Mouse (Mus musculus) embryonic fibroblast, embryonic 13.5 days (primary cell): ENCODE measurements around the gene Clec1a.
"Not testable (repeated sequence)": the region's sequence is repeated elsewhere in the genome, so short reads cannot be mapped to it uniquely, and the experiment has no call there.

Source experiments
- CTCF ChIP-seq: IDR thresholded peaks from 2 replicates; pipeline ENCODE4 v1.5.1; 2011; ENCODE audit warnings: mild to moderate bottlenecking, control low read depth, low read length, moderate library complexity, borderline replicate concordance; ENCODE audit not compliant: insufficient read depth
- POLR2A ChIP-seq: IDR thresholded peaks from 2 replicates; pipeline ENCODE4 v1.6.1; 2011; ENCODE audit warnings: low read depth, mild to moderate bottlenecking, control low read depth, low read length, moderate library complexity

DNA sequence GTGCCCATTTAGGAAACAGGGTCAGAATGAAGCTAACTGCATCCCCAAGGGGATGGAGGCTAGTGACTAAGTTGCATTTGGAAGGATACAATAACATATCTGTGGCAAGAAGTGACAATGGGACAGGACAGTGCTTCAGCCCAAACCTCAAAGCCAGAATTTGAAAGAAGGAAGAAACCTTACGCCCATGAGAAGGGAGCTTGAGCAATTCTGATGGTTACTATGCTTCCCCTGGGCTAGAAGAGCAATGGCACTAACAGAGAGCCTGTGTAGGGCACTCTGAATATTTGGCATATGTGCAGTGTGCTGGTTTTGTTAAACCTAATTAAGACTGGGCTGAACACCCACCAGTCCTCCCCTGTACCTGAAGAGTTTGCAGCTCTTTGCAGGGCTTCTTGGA is 47.7 kb upstream of the Clec1a start:
- not testable (repeated sequence) for TF ChIP-seq CTCF, POLR2A
